Mouse (Mus musculus) cerebellum, adult 2 months (tissue): ENCODE data around the gene Ifnz.
"Not testable (repeated sequence)": the region's sequence is repeated elsewhere in the genome, so short reads cannot be mapped to it uniquely, and the experiment has no call there.

ENCODE experiments used
- CTCF ChIP-seq: fragments of 200-500 bp; IDR thresholded peaks from 2 replicates; pipeline ENCODE4 v1.5.1; 2011; ENCODE audit warnings: low read depth, mild to moderate bottlenecking, control low read depth, low read length, moderate library complexity, borderline replicate concordance; ENCODE audit not compliant: insufficient read depth
- POLR2A ChIP-seq: fragments of 200-500 bp; IDR thresholded peaks from 2 replicates; pipeline ENCODE4 v1.6.1; 2011; ENCODE audit warnings: low read length, control low read depth, borderline replicate concordance; ENCODE audit not compliant: insufficient read depth

DNA sequence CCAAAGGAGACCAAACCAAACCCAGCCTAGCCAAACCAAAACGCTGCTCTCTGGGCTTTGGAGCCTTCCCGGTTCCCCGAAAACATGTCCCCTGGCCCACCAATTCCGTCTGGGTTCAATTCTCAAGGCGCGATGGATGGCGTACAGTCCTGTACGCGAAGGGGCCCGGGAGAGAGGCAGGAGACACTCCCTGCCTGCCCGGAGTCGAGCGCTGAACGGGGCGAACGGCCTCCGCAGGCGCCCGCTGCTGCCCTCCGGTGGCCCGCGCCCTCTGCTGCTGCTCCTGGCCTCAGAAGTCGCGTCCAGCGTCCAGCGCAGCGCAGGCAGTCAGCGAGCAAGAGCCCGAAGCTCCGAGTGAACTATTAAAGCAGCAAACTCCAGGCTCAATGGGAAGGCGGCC lies 404 bp downstream of the Ifnz start:
- TF ChIP-seq POLR2A, CTCF: not testable (repeated sequence)
